Mouse (Mus musculus) embryonic stem cell, embryonic (primary cell): ENCODE data around the gene Grhpr.
"Not testable (repeated sequence)": the region's sequence is repeated elsewhere in the genome, so short reads cannot be mapped to it uniquely, and the experiment has no call there.

Source experiments
- CTCF ChIA-PET, 4 experiments: fragments of 300-600 bp in 2 of 4; fragments of 350-600 bp in 2 of 4; sonication (Branson Sonifier 250); formaldehyde crosslinking; loops; one replicate each; lab custom pipeline; 2022; ENCODE audit warnings: inconsistent platforms in 2 of 4; lab: Charles Lee
- POLR2A ChIA-PET, 4 experiments: fragments of 300-600 bp in 2 of 4; fragments of 350-600 bp in 2 of 4; sonication (Branson Sonifier 250); formaldehyde crosslinking; loops; one replicate each; lab custom pipeline; 2022; ENCODE audit warnings: antibody characterized with exemption in 4 of 4, inconsistent platforms in 1 of 4; lab: Charles Lee

Gene Grhpr

GRCm38 (mm10) chr4:44993179-44993578 lies 12.0 kb downstream of the Grhpr start:
- POLR2A ChIA-PET: interaction anchor here in 3 of 4 experiments (0.6 to 1.2 kb wide), 3 partner anchors 18 to 36 kb away, joined by 3 to 10 read pairs (median 3); partner anchors contain the start of gene Zbtb5 (in 1 of the 3)
- CTCF ChIA-PET: not testable (repeated sequence)

GRCm38 (mm10) chr4:44993847-44994246 lies 12.7 kb downstream of the Grhpr start:
- CTCF ChIA-PET: interaction anchor here in 1 of 4 experiments (1.2 kb wide), 1 partner anchor 13 kb away, joined by 3 read pairs; the partner anchor contains the start of gene Grhpr
- POLR2A ChIA-PET: interaction anchor here in 2 of 4 experiments (0.8 to 2.6 kb wide), 5 partner anchors 14 to 238 kb away, joined by 3 to 16 read pairs (median 3); partner anchors contain the start of genes Grhpr (in 1 of the 2) and Zbtb5 (in 1 of the 2)

GRCm38 (mm10) chr4:44994776-44995175 lies 13.6 kb downstream of the Grhpr start:
- CTCF ChIA-PET: interaction anchor here in 1 of 4 experiments (1.1 to 2.1 kb wide), 4 partner anchors 10 to 22 kb away, joined by 3 to 5 read pairs (median 4); partner anchors contain the start of gene Grhpr
- POLR2A ChIA-PET: interaction anchor here in 3 of 4 experiments (0.6 to 5.1 kb wide), 13 partner anchors 10 to 522 kb away, joined by 3 to 21 read pairs (median 4); partner anchors contain the start of genes Grhpr (in 2 of the 3), Zbtb5 (in 2 of the 3) and Polr1e (in 1 of the 3)

- ChIA-PET CTCF (no interaction called here), POLR2A (interaction anchor here in 1 of 4 experiments (1.3 to 5.1 kb wide), 2 partner anchors 12 to 13 kb away, joined by 3 to 21 read pairs; no protein-coding TSS in a partner anchor)
Measured at GRCm38 (mm10) chr4:44998071-44998470, 16.9 kb downstream of the Grhpr start.

GRCm38 (mm10) chr4:45000001-45000400 lies 18.8 kb downstream of the Grhpr start:
- ChIA-PET CTCF (interaction anchor here in 3 of 4 experiments (0.7 to 1.5 kb wide), 4 partner anchors 12 to 1280 kb away, joined by 3 to 4 read pairs (median 4); partner anchors contain the start of gene Zbtb5 (in 1 of the 3)), POLR2A (interaction anchor here in 2 of 4 experiments (0.7 to 3.7 kb wide), 3 partner anchors 10 to 26 kb away, joined by 3 to 27 read pairs (median 5); partner anchors contain the start of gene Zbtb5 (in 1 of the 2))

GRCm38 (mm10) chr4:45005452-45005851 lies 24.3 kb downstream of the Grhpr start:
- ChIA-PET CTCF (interaction anchor here in 2 of 4 experiments (0.6 to 0.9 kb wide), 2 partner anchors 24 to 158 kb away, joined by 3 read pairs; partner anchors contain the start of gene Grhpr (in 1 of the 2)), POLR2A (interaction anchor here in 1 of 4 experiments (1.2 kb wide), 1 partner anchor 8 kb away, joined by 4 read pairs; no protein-coding TSS in a partner anchor)

- POLR2A ChIA-PET: interaction anchor here (0.6 to 3.3 kb wide), 20 partner anchors 9 to 1967 kb away, joined by 3 to 39 read pairs (median 7); partner anchors contain the start of genes Grhpr (in 3 of the 4), Slc25a51 (in 1 of the 4) and Tomm5 (in 1 of the 4)
- CTCF ChIA-PET: interaction anchor here in 1 of 4 experiments (0.9 to 2.3 kb wide), 3 partner anchors 10 to 38 kb away, joined by 3 to 21 read pairs (median 11); no protein-coding TSS in a partner anchor
Measured at GRCm38 (mm10) chr4:45010806-45011415, 29.7 kb downstream of the Grhpr start.

- POLR2A ChIA-PET: interaction anchor here (0.6 to 3.3 kb wide), 42 partner anchors 9 to 1314 kb away, joined by 3 to 39 read pairs (median 5); partner anchors contain the start of genes Grhpr (in 3 of the 4), Zcchc7 (in 2 of the 4), Slc25a51 (in 1 of the 4) and Tomm5 (in 1 of the 4)
- CTCF ChIA-PET: interaction anchor here in 3 of 4 experiments (0.5 to 2.3 kb wide), 17 partner anchors 11 to 961 kb away, joined by 3 to 21 read pairs (median 4); partner anchors contain the start of genes Grhpr (in 1 of the 3) and Tomm5 (in 1 of the 3)
Measured at GRCm38 (mm10) chr4:45011581-45012104, 30.4 kb downstream of the Grhpr start.

- CTCF ChIA-PET: interaction anchor here (0.5 to 2.3 kb wide), 33 partner anchors 11 to 960 kb away, joined by 3 to 21 read pairs (median 4); partner anchors contain the start of genes Grhpr (in 1 of the 4) and Tomm5 (in 1 of the 4)
- POLR2A ChIA-PET: interaction anchor here in 3 of 4 experiments (0.6 to 3.3 kb wide), 71 partner anchors 7 to 1217 kb away, joined by 3 to 39 read pairs (median 4); partner anchors contain the start of genes Grhpr (in 3 of the 3), Tomm5 (in 2 of the 3), Zcchc7 (in 2 of the 3) and Dcaf10 (in 1 of the 3)
Measured at GRCm38 (mm10) chr4:45012105-45012975, 31.1 kb downstream of the Grhpr start, which contains the start of gene Zbtb5. Zbtb5 (minus strand) TSS chr4:45012412.

- CTCF ChIA-PET: interaction anchor here in 3 of 4 experiments (0.6 to 2.3 kb wide), 25 partner anchors 12 to 842 kb away, joined by 3 to 21 read pairs (median 4); partner anchors contain the start of genes Grhpr (in 1 of the 3) and Tomm5 (in 1 of the 3)
- POLR2A ChIA-PET: interaction anchor here in 3 of 4 experiments (0.6 to 3.3 kb wide), 63 partner anchors 8 to 1001 kb away, joined by 3 to 39 read pairs (median 5); partner anchors contain the start of genes Grhpr (in 3 of the 3), Tomm5 (in 2 of the 3), Zcchc7 (in 2 of the 3) and Dcaf10 (in 1 of the 3)
Measured at GRCm38 (mm10) chr4:45013031-45013431, 31.8 kb downstream of the Grhpr start.

GRCm38 (mm10) chr4:45013537-45013936 lies 32.3 kb downstream of the Grhpr start:
- POLR2A ChIA-PET: interaction anchor here in 2 of 4 experiments (0.6 to 3.3 kb wide), 29 partner anchors 8 to 1001 kb away, joined by 3 to 39 read pairs (median 6); partner anchors contain the start of genes Fbxo10 (in 1 of the 2), Grhpr (in 1 of the 2), Tomm5 (in 1 of the 2) and Zcchc7 (in 1 of the 2)
- CTCF ChIA-PET: interaction anchor here in 2 of 4 experiments (1.0 to 2.3 kb wide), 4 partner anchors 40 to 802 kb away, joined by 3 to 9 read pairs (median 4); partner anchors contain the start of gene Tomm5 (in 1 of the 2)

- POLR2A ChIA-PET: interaction anchor here in 2 of 4 experiments (0.9 to 2.3 kb wide), 8 partner anchors 12 to 402 kb away, joined by 3 to 7 read pairs (median 4); partner anchors contain the start of gene Tomm5 (in 1 of the 2)
- CTCF ChIA-PET: interaction anchor here (0.5 to 1.4 kb wide), 11 partner anchors 14 to 1364 kb away, joined by 3 to 8 read pairs (median 3); no protein-coding TSS in a partner anchor
Measured at GRCm38 (mm10) chr4:45015615-45016014, 34.4 kb downstream of the Grhpr start.

- CTCF ChIA-PET: interaction anchor here (0.5 to 1.3 kb wide), 12 partner anchors 27 to 560 kb away, joined by 3 to 14 read pairs (median 3); no protein-coding TSS in a partner anchor
- POLR2A ChIA-PET: interaction anchor here (0.6 to 2.1 kb wide), 30 partner anchors 8 to 850 kb away, joined by 3 to 15 read pairs (median 4); partner anchors contain the start of genes Grhpr (in 3 of the 4) and Fbxo10 (in 1 of the 4)
Measured at GRCm38 (mm10) chr4:45018452-45018980, 37.3 kb downstream of the Grhpr start, which contains the start of gene Polr1e. Polr1e (plus strand) TSS chr4:45018583.

GRCm38 (mm10) chr4:45019009-45019408 lies 37.8 kb downstream of the Grhpr start:
- POLR2A ChIA-PET: interaction anchor here in 3 of 4 experiments (0.6 to 2.1 kb wide), 23 partner anchors 8 to 851 kb away, joined by 3 to 15 read pairs (median 4); partner anchors contain the start of genes Grhpr (in 2 of the 3) and Fbxo10 (in 1 of the 3)

GRCm38 (mm10) chr4:45026459-45026858 lies 45.3 kb downstream of the Grhpr start:
- ChIA-PET CTCF (interaction anchor here in 1 of 4 experiments (1.0 to 1.4 kb wide), 3 partner anchors 12 to 15 kb away, joined by 3 to 5 read pairs (median 3); partner anchors contain the start of gene Zbtb5), POLR2A (interaction anchor here in 3 of 4 experiments (0.6 to 3.2 kb wide), 13 partner anchors 8 to 625 kb away, joined by 3 to 24 read pairs (median 5); partner anchors contain the start of genes Grhpr (in 1 of the 3), Polr1e (in 1 of the 3), Tomm5 (in 1 of the 3) and Zbtb5 (in 1 of the 3))

More at GRCm38 (mm10) chr4:45019009-45019408, 37.8 kb downstream of the Grhpr start:
- CTCF ChIA-PET: interaction anchor here in 3 of 4 experiments (0.5 to 1.3 kb wide), 8 partner anchors 26 to 656 kb away, joined by 3 to 14 read pairs (median 3); no protein-coding TSS in a partner anchor
